Mouse (Mus musculus): ENCODE data around the gene Ndufs1. TPM values are rescaled to one million over a fixed set of nuclear protein-coding genes. Genes with fewer than 3 reads are reported as not detected.
"Not testable (repeated sequence)": the region's sequence is repeated elsewhere in the genome, so short reads cannot be mapped to it uniquely, and the experiment has no call there.

Ndufs1 gene
- total RNA-seq, 2 experiments from 2014 or later = 150 to 152 TPM

DNA sequence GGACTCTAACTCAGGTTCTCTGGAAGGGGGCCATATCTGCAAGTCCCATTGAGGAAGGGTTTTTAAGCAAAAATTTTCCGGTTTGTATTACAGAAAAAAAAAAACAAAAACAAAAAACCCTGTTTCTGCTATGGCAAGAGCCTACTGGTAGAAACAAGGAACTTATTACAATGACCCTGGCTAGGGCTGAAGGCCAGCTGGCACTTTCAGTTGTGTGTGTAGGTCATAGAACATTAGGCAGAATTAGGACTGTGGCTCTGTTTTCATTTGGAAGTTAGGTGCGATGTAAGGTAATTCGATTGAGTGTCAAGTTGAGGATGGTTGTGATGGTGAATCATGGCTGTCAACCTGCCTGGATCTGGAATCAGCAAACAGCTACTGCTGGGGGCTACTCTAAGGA is 11.9 kb upstream of the Ndufs1 start:
- intact Hi-C loops (cut with DNase I) = no loop called here

DNA sequence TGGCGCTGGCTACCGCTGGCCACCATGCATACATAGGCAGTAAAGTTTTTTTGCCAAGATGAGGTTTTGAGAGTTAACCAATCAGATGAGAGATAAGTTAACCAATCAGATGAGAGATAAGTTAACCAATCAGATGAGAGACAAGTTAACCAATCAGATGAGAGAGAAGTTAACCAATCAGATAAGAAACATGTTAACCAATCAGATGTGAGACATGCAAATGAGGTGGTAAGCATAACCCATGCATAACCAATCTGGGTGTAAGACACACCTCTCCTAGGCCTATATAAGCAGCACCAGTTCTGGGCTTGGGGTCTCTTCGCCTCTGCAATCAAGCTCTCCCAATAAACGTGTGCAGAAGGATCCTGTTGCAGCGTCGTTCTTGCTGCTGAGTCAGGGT is 8.8 kb upstream of the Ndufs1 start:
- DNase-seq (ENCODE audit: low spot score in 2 of 2); intact Hi-C loops (cut with DNase I): not testable (repeated sequence)

More for the DNA sequence above, 11.9 kb upstream of the Ndufs1 start:
- no peak for DNase-seq (ENCODE audit: low spot score in 2 of 2)

DNA sequence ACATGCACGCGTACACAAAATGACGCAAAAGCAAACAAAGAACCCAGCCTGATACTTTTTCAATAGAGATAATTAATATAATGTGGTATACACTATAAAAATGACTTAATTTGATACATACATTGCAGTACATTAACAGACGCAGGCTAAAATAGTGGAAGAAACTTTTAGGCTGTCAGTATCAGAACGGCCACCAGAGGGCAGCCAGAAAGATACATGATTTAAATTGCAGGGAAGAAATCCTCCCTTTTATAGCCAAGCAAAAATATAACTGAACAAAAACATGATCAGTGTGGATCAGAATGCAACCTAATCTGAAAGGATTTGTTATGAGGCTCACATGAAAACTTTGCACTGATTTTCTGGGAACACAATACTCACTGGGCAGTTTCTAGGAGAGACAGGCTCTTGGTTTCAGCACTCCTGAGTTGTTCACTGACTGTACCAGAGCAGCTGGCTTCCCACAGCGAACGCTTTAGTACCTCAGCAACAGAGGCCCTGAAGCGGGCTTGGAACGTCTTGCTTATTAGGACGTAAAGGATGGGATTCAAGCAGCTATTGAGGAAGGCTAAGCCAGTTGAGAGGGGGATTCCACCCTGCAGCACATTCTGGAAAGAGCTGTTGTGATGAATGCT is 6.1 kb upstream of the Ndufs1 start:
- DNase-seq (ENCODE audit: low spot score in 2 of 2) = peak; percentile 71 to 77
- intact Hi-C loops (cut with DNase I) = loop anchor here (5.0 kb wide), 2 partner anchors 70 to 90 kb away; partner anchors contain the start of gene Zdbf2

DNA sequence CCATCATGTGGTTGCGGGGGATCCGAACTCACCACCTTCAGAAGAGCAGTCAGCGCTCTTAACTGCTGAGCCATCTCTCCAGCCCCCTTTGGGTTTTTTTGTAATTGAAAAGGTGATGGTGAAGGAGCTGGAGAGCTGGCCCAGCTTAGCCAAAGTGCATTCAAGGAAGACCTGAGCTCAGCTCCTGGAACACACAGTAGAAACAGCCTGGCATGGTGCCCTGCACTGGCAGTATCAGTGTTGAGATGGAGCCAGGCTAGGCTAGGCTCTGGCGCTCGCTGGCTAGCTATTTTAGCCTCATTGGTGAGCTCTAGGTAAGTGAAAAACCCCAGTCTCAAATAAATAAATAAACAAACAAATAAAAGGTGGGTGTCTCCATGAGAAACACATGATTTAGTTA is 5.6 kb upstream of the Ndufs1 start:
- intact Hi-C loops (cut with DNase I) = loop anchor here (5.0 kb wide), 2 partner anchors 70 to 90 kb away; partner anchors contain the start of gene Zdbf2
- peak; percentile 9 to 21 for DNase-seq (ENCODE audit: low spot score in 2 of 2)

DNA sequence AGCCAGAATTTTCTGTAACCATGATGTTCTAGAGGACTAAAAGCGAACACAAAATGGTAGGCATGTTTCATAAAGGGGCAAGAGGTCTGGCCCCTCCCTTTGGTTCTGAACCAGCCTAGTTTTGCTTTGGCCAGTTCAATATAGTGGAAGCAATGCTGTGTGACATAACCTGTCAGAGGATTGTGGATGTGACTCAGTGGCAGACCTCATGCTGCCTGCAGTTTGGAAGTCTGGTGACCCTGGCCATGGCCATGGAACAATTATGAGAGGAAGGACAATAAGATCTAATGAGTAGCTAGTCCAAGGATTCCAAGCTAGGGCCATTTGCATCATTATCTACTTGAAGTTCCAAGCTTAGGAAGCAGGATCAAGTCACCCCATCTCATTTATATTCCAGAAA is 4.8 kb upstream of the Ndufs1 start:
- intact Hi-C loops (cut with DNase I) = loop anchor here (5.0 kb wide), 2 partner anchors 71 to 91 kb away; partner anchors contain the start of gene Zdbf2
- no peak for DNase-seq (ENCODE audit: low spot score in 2 of 2)

DNA sequence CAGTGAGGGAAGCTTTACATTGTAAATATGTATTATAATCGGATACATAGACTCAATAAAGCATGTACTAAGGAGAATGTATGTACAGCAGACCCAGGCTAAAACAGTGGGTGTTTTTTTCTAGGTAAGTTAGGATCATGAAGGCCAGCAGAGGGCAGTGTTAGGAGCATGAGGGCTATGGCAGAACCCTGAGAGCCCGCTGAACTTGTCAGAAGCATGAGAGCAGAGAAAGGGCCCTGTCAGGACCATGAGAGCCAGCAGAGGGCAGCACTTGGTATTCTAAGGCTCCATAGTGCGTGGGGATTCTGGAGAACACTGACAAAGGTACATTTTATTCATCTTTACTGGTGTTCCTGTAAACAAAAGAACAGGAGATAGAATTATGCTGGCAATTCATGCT is 4.4 kb upstream of the Ndufs1 start:
- intact Hi-C loops (cut with DNase I) = loop anchor here (5.0 kb wide), 2 partner anchors 71 to 91 kb away; partner anchors contain the start of gene Zdbf2
- DNase-seq (ENCODE audit: low spot score in 2 of 2) = peak; percentile 89 to 95

DNA sequence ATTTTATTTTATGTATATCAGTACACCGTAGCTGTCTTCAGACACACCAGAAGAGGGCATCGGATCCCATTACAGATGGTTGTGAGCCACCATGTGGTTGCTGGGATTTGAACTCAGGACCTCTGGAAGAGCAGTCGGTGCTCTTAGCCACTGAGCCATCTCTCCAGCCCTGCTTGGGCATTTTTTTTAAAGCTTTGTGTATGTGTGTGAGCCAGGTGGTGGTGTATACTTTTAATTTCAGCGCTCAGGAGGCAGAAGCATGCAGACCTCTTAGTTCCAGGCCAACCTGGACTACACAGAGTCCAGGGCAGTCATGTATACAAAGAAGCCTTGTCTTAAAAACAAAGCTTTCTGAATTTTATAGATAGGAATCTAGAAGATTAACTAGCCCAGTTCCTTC is 3.9 kb upstream of the Ndufs1 start:
- DNase-seq (ENCODE audit: low spot score in 2 of 2) = not testable (repeated sequence)
- intact Hi-C loops (cut with DNase I) = loop anchor here (5.0 kb wide), 2 partner anchors 72 to 92 kb away; partner anchors contain the start of gene Zdbf2

DNA sequence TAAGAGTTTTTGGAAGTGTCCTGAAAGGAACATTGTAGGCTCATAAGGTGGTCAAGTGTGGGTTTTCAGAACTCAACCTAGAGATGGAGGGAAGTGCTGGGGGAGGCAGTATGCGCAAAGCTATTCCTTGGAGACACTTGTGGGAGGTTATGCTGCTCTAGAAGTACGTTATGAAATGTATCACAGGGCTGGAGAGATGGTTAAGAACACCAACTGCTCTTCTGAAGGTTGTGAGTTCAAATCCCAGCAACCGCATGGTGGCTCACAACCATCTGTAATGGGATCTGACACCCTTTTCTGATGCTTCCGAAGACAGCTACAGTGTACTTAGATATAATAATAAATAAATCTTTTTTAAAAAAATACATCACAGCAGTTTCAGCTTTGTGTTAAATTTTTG is 3.5 kb upstream of the Ndufs1 start:
- intact Hi-C loops (cut with DNase I) = loop anchor here (5.0 kb wide), 2 partner anchors 72 to 92 kb away; partner anchors contain the start of gene Zdbf2
- DNase-seq (ENCODE audit: low spot score in 2 of 2) = no peak

DNA sequence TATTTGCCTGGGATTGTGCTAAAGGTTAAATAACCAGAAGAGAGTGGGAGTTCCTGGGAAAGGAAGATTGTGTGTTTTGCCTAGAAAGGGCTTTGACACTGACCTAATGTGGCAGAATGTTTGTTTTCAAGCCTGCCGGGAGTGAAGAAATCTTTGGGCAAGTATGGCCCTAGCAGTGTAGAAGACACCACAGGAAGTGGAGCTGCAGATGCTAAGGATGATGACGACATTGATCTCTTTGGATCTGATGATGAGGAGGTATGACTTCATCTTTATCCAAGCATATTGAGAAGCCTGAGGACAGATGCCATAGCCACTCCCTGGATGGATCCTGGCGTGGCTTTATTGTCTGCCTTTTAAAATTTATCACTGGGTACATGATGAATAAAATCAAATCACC is 1.7 kb upstream of the Ndufs1 start:
- no peak for DNase-seq (ENCODE audit: low spot score in 2 of 2)
- intact Hi-C loops (cut with DNase I) = loop anchor here (5.0 kb wide), 1 partner anchor 269 kb away; the partner anchor contains the start of gene Adam23

DNA sequence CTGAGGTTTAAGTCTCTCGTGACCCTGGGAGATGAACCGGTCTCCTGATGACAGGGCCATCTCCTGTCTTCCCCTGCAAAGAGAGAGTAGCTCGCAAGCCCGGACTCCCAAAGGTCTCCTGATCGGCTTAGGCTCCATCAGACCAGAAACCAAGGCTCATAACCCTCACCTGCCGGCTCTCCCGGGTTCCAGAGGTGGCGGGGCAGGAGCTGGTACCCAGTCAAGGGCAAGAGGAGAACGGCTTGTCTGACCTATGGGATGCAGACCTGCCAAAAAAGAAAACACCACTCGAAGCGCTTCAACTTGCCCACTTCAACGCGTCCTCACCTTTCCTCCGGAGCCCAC is 402 bp downstream of the Ndufs1 start:
- no peak for DNase-seq (ENCODE audit: low spot score in 2 of 2)
- intact Hi-C loops (cut with DNase I) = loop anchor here (5.0 kb wide), 1 partner anchor 271 kb away; the partner anchor contains the start of gene Adam23

DNA sequence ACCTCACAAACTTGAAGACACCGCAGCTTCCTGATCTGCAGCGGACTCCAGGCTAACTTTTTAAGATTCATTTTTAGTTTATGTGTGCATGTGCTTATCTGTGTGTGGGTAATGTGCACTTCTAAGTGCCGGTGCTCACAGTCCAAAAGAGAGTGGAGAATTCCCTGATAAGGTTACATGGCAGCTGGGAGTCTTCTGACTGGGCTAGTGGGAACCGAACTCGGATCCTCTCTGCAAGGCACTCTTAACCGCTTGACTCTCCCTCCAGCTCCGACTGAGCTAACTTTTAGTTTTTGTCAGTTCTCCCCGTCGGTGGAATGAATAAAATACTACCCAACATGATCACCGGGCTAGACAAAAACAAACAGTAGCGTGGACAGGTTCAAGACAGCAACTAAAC is 780 bp downstream of the Ndufs1 start:
- intact Hi-C loops (cut with DNase I) = loop anchor here (5.0 kb wide), 1 partner anchor 271 kb away; the partner anchor contains the start of gene Adam23
- DNase-seq (ENCODE audit: low spot score in 2 of 2) = no peak

DNA sequence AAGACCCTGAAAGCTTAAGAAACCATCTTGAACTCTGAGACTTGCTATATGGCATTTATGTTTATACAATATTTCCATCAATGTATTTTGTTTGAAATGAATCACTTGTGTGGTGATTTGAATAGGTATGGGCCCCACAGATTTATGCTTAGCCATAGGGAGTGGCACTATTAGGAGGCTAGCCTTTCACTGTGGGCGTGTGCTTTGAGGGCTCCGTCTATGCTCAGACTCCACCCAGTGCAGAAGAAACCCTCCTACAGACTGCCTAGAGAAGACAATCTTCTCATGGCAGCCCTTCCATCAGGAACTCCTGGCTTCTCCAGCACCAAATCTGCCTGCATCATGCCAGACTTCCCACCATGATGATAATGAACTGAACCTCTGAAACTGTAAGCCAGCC is 8.0 kb downstream of the Ndufs1 start:
- no peak for DNase-seq (ENCODE audit: low spot score in 2 of 2)
- intact Hi-C loops (cut with DNase I) = no loop called here

DNA sequence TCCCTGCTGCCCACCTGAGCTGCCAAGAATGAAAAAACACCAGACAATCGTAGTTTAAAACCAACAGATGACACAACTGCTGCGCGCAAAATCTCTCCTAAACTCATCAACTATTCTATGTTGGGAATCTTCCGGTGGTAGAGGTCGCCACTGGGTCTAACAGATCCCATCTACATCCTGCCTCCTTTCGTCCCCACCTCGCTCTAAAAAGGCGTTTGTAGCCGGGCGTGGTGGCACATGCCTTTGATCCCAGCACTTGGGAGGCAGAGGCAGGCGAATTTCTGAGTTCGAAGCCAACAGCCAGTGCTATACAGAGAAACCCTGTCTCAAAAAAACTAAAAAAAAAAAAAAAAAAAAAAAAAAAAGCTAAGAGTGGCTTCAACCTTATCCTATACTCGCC is 36.4 kb downstream of the Ndufs1 start:
- no peak for DNase-seq (ENCODE audit: low spot score in 2 of 2)
- intact Hi-C loops (cut with DNase I) = no loop called here

DNA sequence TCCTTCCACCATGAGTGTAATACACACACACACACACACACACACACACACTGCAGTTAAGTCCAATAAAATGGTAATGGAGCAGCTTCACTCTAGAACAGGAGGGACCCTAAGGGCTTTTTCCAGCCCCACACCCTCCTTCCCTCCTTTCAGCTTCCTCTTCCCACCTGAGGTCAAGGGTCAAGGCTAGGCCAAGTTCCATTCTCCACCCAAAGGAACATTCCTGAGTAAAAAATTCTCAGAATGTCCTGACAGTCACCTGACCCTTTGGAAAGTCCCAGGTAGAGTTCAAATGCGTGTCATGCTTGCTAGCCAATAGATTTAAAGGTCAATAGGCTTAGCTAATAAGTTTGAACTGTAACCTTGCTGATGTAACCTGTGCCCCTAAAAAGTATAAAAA is 38.0 kb downstream of the Ndufs1 start:
- intact Hi-C loops (cut with DNase I); DNase-seq (ENCODE audit: low spot score in 2 of 2): not testable (repeated sequence)

DNA sequence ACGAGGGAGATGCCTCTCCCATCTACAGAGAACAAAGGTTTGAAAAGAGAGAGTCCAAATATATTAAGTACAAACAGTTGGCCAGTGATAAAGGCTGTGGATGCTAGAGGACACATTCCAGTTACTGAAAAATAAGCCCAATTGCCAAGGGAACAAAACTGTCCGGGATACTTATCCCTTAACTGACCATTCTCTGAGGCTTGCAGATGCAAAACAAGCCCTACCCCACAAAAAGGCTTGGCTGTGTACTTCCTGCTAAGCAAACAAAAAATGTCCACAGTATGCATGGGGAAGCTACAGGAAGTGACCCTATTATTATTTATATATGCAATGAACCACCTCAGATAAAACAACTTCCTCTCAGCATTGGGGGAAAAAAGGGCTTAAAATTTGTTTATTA is 38.7 kb downstream of the Ndufs1 start:
- no peak for DNase-seq (ENCODE audit: low spot score in 2 of 2)

DNA sequence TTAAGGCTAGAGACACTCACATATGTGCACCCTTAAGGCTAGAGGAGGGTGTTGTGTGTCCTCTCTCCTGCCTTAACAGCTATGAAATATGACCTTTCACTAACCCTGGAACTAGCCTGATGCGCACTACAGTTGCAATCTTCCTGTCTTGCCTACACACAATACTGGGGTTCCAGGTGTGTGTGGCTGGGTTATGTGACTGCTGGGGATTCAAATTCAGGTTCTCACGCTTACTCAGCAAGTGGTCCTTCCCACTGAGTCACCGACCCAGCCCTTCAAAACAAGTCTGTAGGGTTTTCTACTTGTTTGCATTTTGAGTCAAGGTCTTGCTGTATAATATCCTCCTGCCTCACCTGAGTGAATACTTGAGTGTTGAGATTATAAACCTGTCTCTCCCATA is 42.1 kb downstream of the Ndufs1 start:
- intact Hi-C loops (cut with DNase I) = no loop called here
- no peak for DNase-seq (ENCODE audit: low spot score in 2 of 2)

More for the DNA sequence above, 38.7 kb downstream of the Ndufs1 start:
- intact Hi-C loops (cut with DNase I) = no loop called here

DNA sequence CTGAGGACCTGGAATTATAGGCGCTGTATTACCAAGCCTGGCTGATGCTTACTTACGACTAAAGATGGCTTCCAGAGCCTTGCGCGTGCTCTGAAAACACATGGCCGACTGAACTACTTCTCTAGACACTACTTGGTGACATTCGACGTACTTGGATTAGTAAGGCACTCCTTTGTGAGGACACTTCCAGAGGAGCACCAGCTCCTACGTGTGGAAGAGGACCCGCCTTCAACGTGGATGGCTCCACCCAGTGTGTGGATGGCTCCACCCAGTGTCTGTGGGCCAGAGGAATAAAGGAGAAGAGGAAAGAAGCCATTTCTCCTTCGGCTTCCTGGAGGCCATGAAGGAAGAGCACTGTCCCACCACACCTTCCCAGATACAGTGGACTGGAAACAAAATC is 44.9 kb downstream of the Ndufs1 start:
- intact Hi-C loops (cut with DNase I) = no loop called here
- no peak for DNase-seq (ENCODE audit: low spot score in 2 of 2)

DNA sequence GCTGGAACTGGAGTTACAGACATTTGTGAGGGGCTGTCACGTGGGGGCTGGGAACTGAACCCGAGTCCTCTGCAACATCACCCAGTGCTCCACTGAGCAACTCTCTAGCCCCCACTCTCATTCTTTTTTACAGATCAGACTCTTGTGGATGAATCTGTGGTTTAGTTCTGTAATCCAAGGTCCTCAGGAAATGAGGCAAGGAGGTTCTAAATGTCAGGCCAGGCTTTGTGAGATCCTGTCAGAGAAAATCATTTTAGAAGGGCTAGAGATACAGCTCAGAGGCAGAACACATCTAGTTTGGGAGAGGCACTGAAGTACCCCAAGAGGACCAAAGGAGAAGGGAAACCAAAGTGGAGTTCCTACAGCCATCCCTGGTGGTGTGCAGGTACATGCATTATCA is 45.8 kb downstream of the Ndufs1 start:
- intact Hi-C loops (cut with DNase I) = no loop called here
- DNase-seq (ENCODE audit: low spot score in 2 of 2) = no peak

DNA sequence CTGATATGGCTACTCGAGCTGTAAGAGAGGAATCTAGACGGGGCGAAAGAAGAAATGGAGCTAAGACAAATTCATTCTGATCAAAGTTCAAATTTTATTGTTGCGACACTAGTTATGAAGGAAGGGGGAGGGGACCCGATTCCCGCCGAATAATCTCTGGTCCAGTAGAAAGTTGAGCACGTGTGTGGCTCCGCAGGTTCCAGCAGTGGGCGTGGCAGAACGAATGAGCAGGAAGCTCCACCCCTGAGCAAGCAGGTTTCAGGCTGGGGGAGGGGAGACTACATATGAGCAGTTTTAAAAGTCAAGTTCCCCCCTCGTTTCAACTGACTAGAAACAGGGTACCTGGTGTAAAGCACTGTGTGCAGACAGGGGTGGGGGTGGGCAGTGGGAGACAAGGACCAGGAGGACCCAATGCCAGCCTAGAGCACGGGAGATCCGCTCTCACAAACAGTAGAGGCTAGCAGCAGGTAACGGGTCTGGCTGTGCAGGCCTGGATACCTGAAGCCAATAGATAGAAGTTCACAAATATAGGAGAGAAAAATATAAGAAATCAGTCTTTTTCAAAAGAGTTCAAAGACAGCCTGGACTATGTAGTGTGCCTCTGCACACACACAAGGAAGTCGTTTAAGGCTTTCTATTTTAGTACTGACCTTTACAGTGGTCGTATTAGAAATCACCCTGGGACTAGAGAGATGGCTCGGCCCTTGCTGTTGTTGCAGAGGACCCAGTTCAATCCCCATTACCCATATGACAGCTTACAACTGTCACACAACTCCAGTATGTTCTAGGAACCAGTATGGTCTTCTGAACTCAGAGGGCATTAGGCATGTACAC is 46.6 kb downstream of the Ndufs1 start:
- intact Hi-C loops (cut with DNase I) = no loop called here
- DNase-seq (ENCODE audit: low spot score in 2 of 2) = no peak

DNA sequence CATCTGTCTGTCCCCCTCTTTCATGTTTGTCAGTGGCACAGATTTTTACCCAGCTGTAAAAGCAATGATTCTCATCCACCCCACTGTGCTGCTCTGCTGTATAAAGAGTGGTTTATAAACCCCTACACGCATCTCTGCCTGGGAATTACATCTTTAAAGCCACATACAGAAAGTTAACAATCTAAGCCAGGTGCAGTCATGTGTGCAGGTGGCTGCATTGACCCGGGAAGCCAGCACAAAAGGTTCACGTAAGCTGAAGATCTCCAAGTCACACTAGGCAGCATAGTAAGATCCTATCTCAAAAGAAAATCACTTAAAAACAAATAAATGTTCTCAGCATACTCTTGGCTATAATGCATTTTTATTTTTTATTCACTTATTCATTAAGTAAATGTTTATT is 47.4 kb downstream of the Ndufs1 start:
- no peak for DNase-seq (ENCODE audit: low spot score in 2 of 2)
- intact Hi-C loops (cut with DNase I) = no loop called here

DNA sequence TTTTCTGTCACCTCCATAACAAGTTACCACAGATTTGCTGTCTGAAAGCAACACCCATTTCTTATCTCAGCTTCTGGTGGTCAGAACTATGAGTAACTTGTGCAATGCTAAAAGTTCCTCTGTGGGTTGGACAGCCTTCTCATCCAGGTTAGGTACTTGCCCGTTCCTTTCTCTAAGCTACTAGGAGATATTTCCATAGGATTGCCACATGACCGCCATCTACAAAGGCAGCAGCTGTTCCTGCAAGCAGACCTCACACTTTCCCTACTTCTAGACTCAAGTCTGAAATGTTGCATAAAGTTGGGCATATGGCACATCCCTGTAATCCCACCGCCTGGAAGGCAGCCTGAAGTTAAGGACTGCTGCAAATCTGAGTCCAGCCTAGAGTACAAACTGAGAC is 50.4 kb downstream of the Ndufs1 start:
- peak in 1 of 2 experiments; percentile 53 for DNase-seq (ENCODE audit: low spot score in 2 of 2)
- intact Hi-C loops (cut with DNase I) = no loop called here
